Mouse (Mus musculus) testis, postnatal 10 days (tissue): ENCODE measurements around the gene Best1.
A peak's percentile ranks its signal among the peaks of the same experiment; 100 is the strongest.

Experiments
- DNase-seq: peaks from one replicate; pipeline ENCODE4 v3.0.0; 2021; ENCODE audit warnings: low spot score

The Best1 gene

GRCm38 (mm10) chr19:10022414-10023303 lies 21.2 kb upstream of the Best1 start:
- DNase-seq = peak; percentile 66

- DNase-seq = no peak
Observed at GRCm38 (mm10) chr19:10021981-10022380, 20.5 kb upstream of the Best1 start.

GRCm38 (mm10) chr19:10019214-10019760 lies 17.9 kb upstream of the Best1 start:
- no peak for DNase-seq

- no peak for DNase-seq
Observed at GRCm38 (mm10) chr19:10018527-10018818, 17.0 kb upstream of the Best1 start.

GRCm38 (mm10) chr19:10017637-10018526 lies 16.4 kb upstream of the Best1 start:
- peak; percentile 93 for DNase-seq

- no peak for DNase-seq
Observed at GRCm38 (mm10) chr19:10016151-10016550, 14.7 kb upstream of the Best1 start.

GRCm38 (mm10) chr19:10015442-10015841 lies 14.0 kb upstream of the Best1 start:
- DNase-seq = no peak

GRCm38 (mm10) chr19:10014824-10015223 lies 13.4 kb upstream of the Best1 start:
- no peak for DNase-seq

GRCm38 (mm10) chr19:10013913-10014312 lies 12.5 kb upstream of the Best1 start:
- no peak for DNase-seq

- peak; percentile 47 for DNase-seq
Observed at GRCm38 (mm10) chr19:10013348-10013747, 11.9 kb upstream of the Best1 start.

GRCm38 (mm10) chr19:10012827-10013278 lies 11.4 kb upstream of the Best1 start:
- DNase-seq = peak; percentile 68

GRCm38 (mm10) chr19:10011408-10011807 lies 10.0 kb upstream of the Best1 start:
- DNase-seq = no peak

GRCm38 (mm10) chr19:10003696-10004095 lies 2.3 kb upstream of the Best1 start:
- no peak for DNase-seq

- DNase-seq = no peak
Observed at GRCm38 (mm10) chr19:10000330-10000729, 1.1 kb downstream of the Best1 start.

- DNase-seq = peak; percentile 35
Observed at GRCm38 (mm10) chr19:9998736-9999486, 2.5 kb downstream of the Best1 start.

- DNase-seq = no peak
Observed at GRCm38 (mm10) chr19:9998063-9998416, 3.4 kb downstream of the Best1 start.

- DNase-seq = peak; percentile 57
Observed at GRCm38 (mm10) chr19:9997204-9998062, 4.0 kb downstream of the Best1 start.

GRCm38 (mm10) chr19:9993036-9993656 lies 8.3 kb downstream of the Best1 start:
- DNase-seq = peak; percentile 98

GRCm38 (mm10) chr19:9992011-9992958 lies 9.1 kb downstream of the Best1 start:
- peak; percentile 51 for DNase-seq
